Mouse (Mus musculus) embryonic facial prominence, embryonic 12.5 days (tissue): ENCODE measurements around the gene Use1. TPM values are rescaled to one million over a fixed set of nuclear protein-coding genes. Genes with fewer than 3 reads are reported as not detected.

Experiments used
- ATAC-seq: fragments of 200-750 bp; cut with Nextera tagmentation; 2 replicates; pipeline ENCODE4 v1.8.0; 2017; ENCODE audit not compliant: insufficient number of reproducible peaks, insufficient read depth, low FRiP score, low TSS enrichment
- H3K27ac ChIP-seq: fragments of 300-500 bp; sonication (generic); 2 replicates; pipeline ENCODE4 v1.5.1; 2016; ENCODE audit warnings: mild to moderate bottlenecking
- H3K27me3 ChIP-seq: fragments of 300-500 bp; sonication (generic); 2 replicates; pipeline ENCODE4 v1.6.1; 2016; ENCODE audit warnings: mild to moderate bottlenecking, moderate library complexity
- H3K36me3 ChIP-seq: fragments of 300-500 bp; sonication (generic); 2 replicates; pipeline ENCODE4 v1.6.1; 2016; ENCODE audit warnings: mild to moderate bottlenecking
- H3K4me1 ChIP-seq: fragments of 300-500 bp; sonication (generic); 2 replicates; pipeline ENCODE4 v1.6.1; 2016
- H3K4me2 ChIP-seq: fragments of 300-500 bp; sonication (generic); replicated peaks from 2 replicates; pipeline ENCODE4 v1.6.1; 2016; ENCODE audit warnings: mild to moderate bottlenecking, moderate library complexity
- H3K4me3 ChIP-seq: fragments of 300-500 bp; sonication (generic); 2 replicates; pipeline ENCODE4 v1.5.1; 2016; ENCODE audit warnings: mild to moderate bottlenecking
- H3K9ac ChIP-seq: fragments of 300-500 bp; sonication (generic); 2 replicates; pipeline ENCODE4 v1.6.1; 2016; ENCODE audit warnings: mild to moderate bottlenecking, moderate library complexity
- H3K9me3 ChIP-seq: fragments of 300-500 bp; sonication (generic); 2 replicates; pipeline ENCODE4 v1.6.1; 2016; ENCODE audit warnings: mild to moderate bottlenecking, moderate library complexity
- whole genome bisulfite sequencing: fragments of 180-500 bp; shearing (Covaris S2); methylation state at CpG from one replicate; pipeline ENCODE4 v1.1.7; 2016; 5-methylcytosine and 5-hydroxymethylcytosine counted together
- polyA plus RNA-seq: library from polyadenylated mRNA; unstranded; fragments of >200 nt; fragmentation: Nextera tagmentation; extraction: Ambion mirVana; gene quantifications from 2 replicates; pipeline ENCODE4 v1.2.1, GENCODE M21; 2016

Gene Use1
- polyA plus RNA-seq, 1 experiment from 2014 or later, result 89.2 TPM

GRCm38 (mm10) chr8:71379512-71380075 is 12.9 kb downstream of the Use1 start:
- 36% methylated on average over 3 of the region's 3 CpGs for WGBS
- Histone ChIP-seq H3K4me1 (peaks cover 39% of the 10 kb centered on the region), H3K4me3 (peak overlapping the region; percentile 71), H3K27ac (no peak overlapping the region), H3K4me2 (peak overlapping the region; percentile 96), H3K9me3 (no peaks in the 10 kb centered on the region), H3K27me3 (peaks cover 5% of the 10 kb centered on the region; the same call in 1 of the 2 replicates), H3K9ac (peak overlapping the region; percentile 81), H3K36me3 (peaks cover 19% of the 10 kb centered on the region; the same call in 1 of the 2 replicates)
- no peak for ATAC-seq

- WGBS, result 1% methylated on average over 72 of the region's 72 CpGs
- H3K27ac ChIP-seq, result peak overlapping the region; percentile 91; the same call in 1 of the 2 replicates
- ATAC-seq, result no peak
Measured at GRCm38 (mm10) chr8:71380178-71381171, 13.8 kb downstream of the Use1 start.

DNA sequence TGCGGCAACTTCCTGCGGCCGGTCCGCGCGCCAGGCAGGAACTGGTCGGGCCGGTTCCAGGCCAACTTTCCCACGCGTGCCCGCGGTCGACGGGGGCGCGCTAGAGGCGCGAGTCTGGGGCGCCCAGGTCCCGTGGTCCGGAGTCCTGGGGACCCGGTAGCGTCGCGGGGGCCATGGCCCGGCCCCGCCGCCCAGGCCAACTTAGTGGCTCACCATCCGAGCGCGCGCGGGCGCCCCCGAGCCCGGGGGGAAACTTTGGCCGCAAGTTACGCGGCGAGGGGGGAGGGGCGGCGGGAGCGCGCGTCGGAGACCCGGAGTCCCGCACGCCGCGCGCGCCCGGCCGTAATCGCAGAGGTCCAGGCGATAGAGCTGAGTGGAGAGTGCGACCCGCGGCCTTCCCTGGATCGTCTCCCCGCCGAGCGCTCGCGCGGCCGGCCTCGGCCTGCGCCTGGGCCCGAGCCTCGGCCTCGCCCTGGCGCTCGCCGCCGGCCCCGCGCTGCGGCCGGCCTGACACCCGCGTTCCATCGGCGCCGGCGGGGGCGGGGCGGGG is 14.8 kb downstream of the Use1 start, which contains the start of gene Nr2f6:
Nr2f6 (minus strand) TSS at position 540 of the 550 bp plus-strand sequence.
- peak; percentile 36; the same call in 1 of the 2 replicates for ATAC-seq
- Histone ChIP-seq H3K4me1 (peaks cover 27% of the 10 kb centered on the region), H3K4me3 (peak within 1 kb of the TSS; percentile 71), H3K9ac (peak within 1 kb of the TSS; percentile 81), H3K36me3 (peaks cover 13% of the 10 kb centered on the region; the same call in 1 of the 2 replicates), H3K9me3 (no peaks in the 10 kb centered on the region), H3K27me3 (no peaks in the 10 kb centered on the region), H3K27ac (peak within 1 kb of the TSS; percentile 91), H3K4me2 (peak within 1 kb of the TSS; percentile 96)
- under 1% methylated on average over 75 of the region's 89 CpGs for whole genome bisulfite sequencing

More at GRCm38 (mm10) chr8:71380178-71381171, 13.8 kb downstream of the Use1 start:
- Histone ChIP-seq H3K27me3 (peaks cover 5% of the 10 kb centered on the region; the same call in 1 of the 2 replicates), H3K9me3 (no peaks in the 10 kb centered on the region), H3K4me2 (peak overlapping the region; percentile 96), H3K9ac (peak overlapping the region; percentile 81), H3K36me3 (peaks cover 13% of the 10 kb centered on the region; the same call in 1 of the 2 replicates), H3K4me1 (peaks cover 37% of the 10 kb centered on the region), H3K4me3 (peak overlapping the region; percentile 71)

GRCm38 (mm10) chr8:71381971-71382961 is 15.6 kb downstream of the Use1 start:
- peak; percentile 86 for ATAC-seq
- Histone ChIP-seq H3K4me1 (peaks cover 25% of the 10 kb centered on the region), H3K4me2 (peak overlapping the region; percentile 96), H3K9ac (peak overlapping the region; percentile 81), H3K9me3 (no peaks in the 10 kb centered on the region), H3K36me3 (peaks cover 11% of the 10 kb centered on the region; the same call in 1 of the 2 replicates), H3K27me3 (no peaks in the 10 kb centered on the region), H3K4me3 (peak overlapping the region; percentile 71), H3K27ac (peak overlapping the region; percentile 91)
- 2% methylated on average over 59 of the region's 80 CpGs for WGBS

GRCm38 (mm10) chr8:71383396-71383795 is 16.7 kb downstream of the Use1 start:
- WGBS, result 12% methylated on average over 12 of the region's 12 CpGs
- H3K9me3 ChIP-seq, result no peaks in the 10 kb centered on the region
- no peak overlapping the region for H3K4me3 ChIP-seq
- 0 out of 2 replicates have a peak overlapping the region, but pooled peaks have one; percentile 24 for H3K9ac ChIP-seq
- ATAC-seq, result no peak
- no peak overlapping the region for H3K4me2 ChIP-seq
- peak overlapping the region; percentile 91; the same call in 1 of the 2 replicates for H3K27ac ChIP-seq
- no peaks in the 10 kb centered on the region for H3K36me3 ChIP-seq
- H3K4me1 ChIP-seq, result peaks cover 25% of the 10 kb centered on the region
- H3K27me3 ChIP-seq, result no peaks in the 10 kb centered on the region

DNA sequence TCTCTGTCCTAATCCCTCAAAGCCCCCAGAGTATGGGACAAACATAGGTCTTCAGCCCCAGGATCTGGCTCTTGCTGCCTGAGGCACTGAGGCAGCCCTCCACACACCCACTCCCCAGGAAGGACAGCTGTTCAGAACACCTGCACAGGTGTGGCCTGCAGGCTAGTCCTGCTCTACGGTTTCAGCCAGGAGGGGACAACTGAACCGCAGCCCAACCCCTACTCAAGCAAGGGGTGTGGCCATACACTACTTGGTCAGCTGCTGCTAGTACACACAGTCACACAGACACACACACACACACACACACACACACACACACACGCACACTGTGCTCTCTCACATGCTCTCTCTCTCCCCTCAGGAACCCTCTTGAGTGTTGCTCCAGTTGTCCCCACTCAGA is 17.2 kb downstream of the Use1 start:
- H3K4me1 ChIP-seq, result peaks cover 23% of the 10 kb centered on the region
- H3K36me3 ChIP-seq, result no peaks in the 10 kb centered on the region
- no peak for ATAC-seq
- no peak overlapping the region for H3K9ac ChIP-seq
- H3K4me3 ChIP-seq, result no peak overlapping the region
- no peak overlapping the region for H3K27ac ChIP-seq
- H3K9me3 ChIP-seq, result no peaks in the 10 kb centered on the region
- 38% methylated on average over 3 of the region's 3 CpGs for WGBS
- H3K4me2 ChIP-seq, result no peak overlapping the region
- no peaks in the 10 kb centered on the region for H3K27me3 ChIP-seq

DNA sequence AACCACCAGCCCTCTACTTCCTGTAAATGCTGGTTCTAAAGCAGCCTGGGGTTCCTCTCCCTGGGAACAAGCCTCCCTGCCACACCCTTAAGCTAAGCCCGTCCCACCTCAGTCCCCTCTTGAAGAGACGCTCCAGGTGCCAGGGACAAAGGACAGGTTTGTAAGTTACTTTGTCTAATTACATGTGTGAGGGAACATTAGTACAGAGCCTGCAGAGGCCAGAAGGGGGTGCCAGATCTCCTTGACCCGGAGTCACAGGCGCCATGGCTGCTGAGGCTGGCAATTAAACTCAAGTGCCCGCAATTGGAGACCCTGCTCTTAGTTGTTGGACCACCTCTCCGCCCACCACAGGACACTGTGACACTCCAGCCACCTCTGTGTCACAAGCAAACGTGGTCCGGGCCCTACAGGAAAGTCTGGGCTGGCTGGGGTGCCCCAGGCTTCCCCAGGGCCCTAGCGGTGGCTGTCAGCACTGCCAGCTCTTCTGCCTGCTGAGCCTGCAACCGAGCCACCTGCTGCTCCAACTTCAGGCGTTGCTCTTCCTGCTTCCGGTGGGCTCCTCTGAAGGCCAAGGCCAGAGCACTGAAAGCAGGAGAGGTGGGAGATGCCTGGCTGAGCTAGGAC is 18.7 kb downstream of the Use1 start:
- no peak for ATAC-seq
- no peaks in the 10 kb centered on the region for H3K9me3 ChIP-seq
- no peak overlapping the region for H3K4me2 ChIP-seq
- peaks cover 10% of the 10 kb centered on the region; the same call in 1 of the 2 replicates for H3K4me1 ChIP-seq
- no peak overlapping the region for H3K4me3 ChIP-seq
- H3K27me3 ChIP-seq, result no peaks in the 10 kb centered on the region
- WGBS, result 71% methylated on average over 12 of the region's 12 CpGs
- H3K27ac ChIP-seq, result no peak overlapping the region
- no peaks in the 10 kb centered on the region for H3K36me3 ChIP-seq
- H3K9ac ChIP-seq, result no peak overlapping the region

- no peak overlapping the region for H3K27ac ChIP-seq
- ATAC-seq, result no peak
- no peaks in the 10 kb centered on the region for H3K9me3 ChIP-seq
- no peak overlapping the region for H3K4me2 ChIP-seq
- WGBS, result 66% methylated on average over 1 of the region's 1 CpGs
- H3K4me3 ChIP-seq, result no peak overlapping the region
- H3K9ac ChIP-seq, result no peak overlapping the region
- H3K4me1 ChIP-seq, result peaks cover 2% of the 10 kb centered on the region; the same call in 1 of the 2 replicates
- no peaks in the 10 kb centered on the region for H3K27me3 ChIP-seq
- no peaks in the 10 kb centered on the region for H3K36me3 ChIP-seq
Measured at GRCm38 (mm10) chr8:71388267-71388666, 21.6 kb downstream of the Use1 start.

DNA sequence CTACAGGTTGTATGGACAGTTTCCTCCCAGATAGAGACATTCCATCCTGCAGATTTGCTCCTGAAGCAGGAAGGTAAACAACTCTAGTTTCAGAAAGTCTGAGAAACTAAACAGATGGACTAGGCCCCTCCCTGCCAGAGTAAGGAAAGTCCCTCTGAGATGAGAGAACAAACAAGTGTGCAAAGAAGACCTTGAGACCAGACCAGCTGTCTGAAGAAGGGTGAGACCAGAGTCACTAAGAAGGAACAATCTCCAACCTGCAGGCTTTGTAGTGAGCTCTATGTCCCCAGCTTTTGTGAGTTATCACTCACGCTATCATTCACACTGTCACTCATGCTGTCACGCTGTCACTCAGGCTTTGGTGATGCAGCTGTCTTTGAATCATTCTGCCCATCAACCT is 25.0 kb downstream of the Use1 start:
- Histone ChIP-seq H3K4me2 (no peak overlapping the region), H3K9me3 (no peaks in the 10 kb centered on the region), H3K9ac (no peak overlapping the region), H3K4me1 (no peaks in the 10 kb centered on the region), H3K4me3 (no peak overlapping the region), H3K27ac (no peak overlapping the region), H3K36me3 (no peaks in the 10 kb centered on the region), H3K27me3 (no peaks in the 10 kb centered on the region)
- 80% methylated on average over 2 of the region's 2 CpGs for whole genome bisulfite sequencing
- ATAC-seq, result no peak

DNA sequence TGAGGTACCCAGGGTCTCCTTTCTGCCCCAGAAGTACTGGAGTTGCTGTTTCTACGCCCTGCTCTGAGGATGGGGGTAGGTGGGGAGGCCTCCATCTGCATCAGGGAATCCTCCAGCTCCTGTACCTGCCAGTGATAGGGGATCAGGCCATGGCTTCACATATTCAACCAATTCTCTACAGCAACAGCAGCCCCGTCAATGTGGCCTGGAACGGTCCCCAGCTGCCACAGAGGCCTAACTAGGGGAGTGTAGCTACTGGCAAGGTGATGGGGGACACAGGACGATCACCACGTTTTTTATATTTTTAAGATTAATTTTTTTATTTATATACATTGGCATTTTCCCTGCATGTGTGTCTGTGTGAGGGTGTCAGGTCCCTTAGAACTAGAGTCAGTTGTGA is 25.7 kb downstream of the Use1 start:
- Histone ChIP-seq H3K4me2 (no peak overlapping the region), H3K36me3 (no peaks in the 10 kb centered on the region), H3K4me1 (peaks cover 2% of the 10 kb centered on the region), H3K27me3 (no peaks in the 10 kb centered on the region), H3K4me3 (no peak overlapping the region), H3K9me3 (no peaks in the 10 kb centered on the region), H3K27ac (no peak overlapping the region), H3K9ac (no peak overlapping the region)
- ATAC-seq, result no peak
- 73% methylated on average over 5 of the region's 5 CpGs for WGBS
